8 mouse cellular contexts compared by ENCODE assay signal in the genomic region with DNA sequence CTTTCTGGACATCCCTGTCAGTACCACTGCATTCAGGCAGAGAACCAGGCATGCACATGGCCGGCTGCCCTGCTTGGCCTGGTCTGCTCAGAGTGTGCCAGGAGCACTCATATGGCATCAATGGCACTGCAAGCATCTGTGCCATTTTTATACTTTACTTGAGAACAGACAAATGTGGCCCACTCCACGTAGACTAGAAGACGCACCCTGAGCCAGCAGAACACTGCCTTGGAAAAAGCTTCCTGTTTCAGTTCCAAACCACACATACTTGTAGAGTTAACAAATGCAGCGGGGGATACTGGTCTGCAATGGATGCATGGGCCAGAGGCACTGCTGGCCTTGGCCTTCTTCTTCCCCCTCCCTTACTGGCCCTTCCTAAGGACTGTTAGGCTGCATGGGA.
DNase-seq lines count a peak whose midpoint lies in the region; ATAC-seq and TF ChIP-seq lines count a peak whose summit lies in the region.
"Had no signal": no experiment of that assay in that cellular context is flagged by ENCODE, and none has a peak within 500 bp of the region (broad histone marks: within the 10 kb centered on the region; RNA-seq: fewer than 3 reads in every experiment).

No protein-coding gene starts in this region.

- in situ Hi-C loops in Patski (cut with MboI; ENCODE audit: low pct_unique_long_range_greater_than_20kb) = loop anchor here (25.0 kb wide), 1 partner anchor 1726 kb away; a partner anchor contains a TSS

- H3K4me3 ChIP-seq in kidney, embryonic 14.5 days (ENCODE audit: low read length) = no peak overlapping the region
- no peak overlapping the region for H3K4me3 ChIP-seq in liver, embryonic 13.5 days (replicated peaks)
- H3K4me3 ChIP-seq: neural tube, embryonic 13.5 days had no signal

- H3K36me3 ChIP-seq in kidney, embryonic 14.5 days (ENCODE audit: control insufficient read depth, insufficient read depth, low read length) = peaks cover 5% of the 10 kb centered on the region; the same call in 1 of the 2 replicates
- H3K36me3 ChIP-seq in liver, embryonic 13.5 days = peaks cover 34% of the 10 kb centered on the region

- POLR2A ChIA-PET in Patski (lab: Charles Lee) = interaction anchor here (0.8 to 2.2 kb wide), 6 partner anchors 21 to 120 kb away, joined by 3 to 6 read pairs (median 4); a partner anchor contains a TSS

- H3K9me3 ChIP-seq in kidney, embryonic 14.5 days (ENCODE audit: control insufficient read depth, low read length) = no peaks in the 10 kb centered on the region
- no peaks in the 10 kb centered on the region for H3K9me3 ChIP-seq in liver, embryonic 13.5 days (replicated peaks)
- H3K9me3 ChIP-seq: neural tube, embryonic 13.5 days had no signal

- no peak overlapping the region for H3K4me2 ChIP-seq in kidney, embryonic 14.5 days (replicated peaks; ENCODE audit: low read depth, low read length)
- no peak overlapping the region for H3K4me2 ChIP-seq in liver, embryonic 13.5 days
- H3K4me2 ChIP-seq: neural tube, embryonic 13.5 days had no signal

- peak overlapping the region; percentile 82 for H3K27ac ChIP-seq in kidney, embryonic 14.5 days (ENCODE audit: low read depth, low read length)
- H3K27ac ChIP-seq in liver, embryonic 13.5 days = 0 out of 2 replicates have a peak overlapping the region, but pooled peaks have one; percentile 9
- H3K27ac ChIP-seq: neural tube, embryonic 13.5 days had no signal

- H3K9ac ChIP-seq in kidney, embryonic 14.5 days (ENCODE audit: low read depth, low read length) = no peak overlapping the region
- H3K9ac ChIP-seq in liver, embryonic 13.5 days = no peak overlapping the region
- H3K9ac ChIP-seq: neural tube, embryonic 13.5 days had no signal

- 83% methylated on average over 4 of the region's 4 CpGs for WGBS in kidney, embryonic 14.5 days
- 73% methylated on average over 4 of the region's 4 CpGs for WGBS in liver, embryonic 13.5 days (ENCODE audit: insufficient replicate concordance)

- no peak for DNase-seq in kidney, postnatal 25 days
- DNase-seq in Patski (ENCODE audit: low read depth, low spot score) = no peak
- DNase-seq in cerebellum, postnatal 36 days = peak; percentile 35 to 37
- DNase-seq in liver, embryonic 13.5 days = no peak
- DNase-seq in layer of hippocampus, adult 18-20 months (ENCODE audit: low spot score in 2 of 2) = no peak
- DNase-seq in adrenal gland, postnatal 25 days = no peak

- no peaks in the 10 kb centered on the region for H3K27me3 ChIP-seq in kidney, embryonic 14.5 days (ENCODE audit: control insufficient read depth, insufficient read depth, low read length)
- no peaks in the 10 kb centered on the region for H3K27me3 ChIP-seq in Patski
- no peaks in the 10 kb centered on the region for H3K27me3 ChIP-seq in liver, embryonic 13.5 days
- H3K27me3 ChIP-seq: neural tube, embryonic 13.5 days had no signal

- peaks cover 14% of the 10 kb centered on the region for H3K4me1 ChIP-seq in kidney, embryonic 14.5 days (ENCODE audit: control insufficient read depth, insufficient read depth, low read length)
- H3K4me1 ChIP-seq in liver, embryonic 13.5 days (replicated peaks) = peaks cover 35% of the 10 kb centered on the region

- ATAC-seq in kidney, embryonic 14.5 days (ENCODE audit: low FRiP score, low TSS enrichment) = no peak
- peak; percentile 68 for ATAC-seq in Patski
- no peak for ATAC-seq in liver, embryonic 13.5 days (ENCODE audit: low read depth)

- no peak for TF ChIP-seq CTCF in Patski (IDR thresholded peaks at IDR 0.05)

- CTCF ChIA-PET in Patski (lab: Charles Lee) = interaction anchor here (0.9 to 2.2 kb wide), 3 partner anchors 20 to 79 kb away, joined by 3 to 6 read pairs (median 3); no protein-coding TSS in a partner anchor

Comparison
In these comparisons a context has a peak if more than half of its experiments do, and no peak if none do; other contexts are left out.
1. DNase-seq: peak in cerebellum, postnatal 36 days (2 of 2); none in kidney, postnatal 25 days (0 of 2), Patski (single experiment), liver, embryonic 13.5 days (single experiment), layer of hippocampus, adult 18-20 months (0 of 2) and adrenal gland, postnatal 25 days (single experiment).